8 mouse cellular contexts compared by ENCODE assay signal in the genomic region with DNA sequence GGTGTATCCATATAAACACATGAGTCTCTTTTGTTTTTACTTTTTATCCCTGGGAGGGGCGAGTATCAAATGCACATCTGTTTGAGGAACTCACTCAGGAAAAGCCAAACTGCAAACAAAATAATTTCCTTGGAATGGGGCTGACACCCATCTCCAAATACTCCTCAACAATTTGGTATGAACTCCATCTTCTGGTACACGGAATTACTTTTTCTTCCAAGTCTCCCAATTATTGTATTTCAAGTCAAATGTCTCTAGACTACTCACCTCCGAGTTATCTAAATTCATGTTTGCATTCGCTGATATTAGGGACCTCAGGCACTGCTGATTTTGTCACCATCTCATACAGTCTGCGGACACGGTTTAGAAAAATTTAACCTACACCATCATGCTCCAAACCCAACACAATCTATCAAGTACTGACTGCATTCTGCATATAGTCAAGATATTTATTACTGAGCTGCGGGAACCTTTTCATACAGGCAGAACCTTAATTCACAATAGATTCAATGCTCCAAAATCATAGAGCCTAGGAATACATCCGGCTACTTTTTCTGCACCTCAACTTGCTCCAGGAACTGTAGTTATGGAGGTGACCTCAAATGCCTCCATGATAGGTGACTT. TPM values are rescaled to one million over a fixed set of nuclear protein-coding genes. Genes with fewer than 3 reads are reported as not detected.
DNase-seq lines count a peak whose midpoint lies in the region; ATAC-seq and TF ChIP-seq lines count a peak whose summit lies in the region.

No protein-coding gene starts in this region.

- no peak for TF ChIP-seq CTCF in heart, adult 2 months (IDR thresholded peaks at IDR 0.05)
- no peak for TF ChIP-seq CTCF in C2C12 (IDR thresholded peaks at IDR 0.05; ENCODE audit: control insufficient read depth, insufficient read depth, insufficient read length)
- TF ChIP-seq CTCF in liver, embryonic 14.5 days (IDR thresholded peaks at IDR 0.05; ENCODE audit: low read depth), result no peak

- peaks cover 14% of the 10 kb centered on the region for H3K36me3 ChIP-seq in heart, adult 2 months (ENCODE audit: control insufficient read depth, insufficient read depth, low read length)
- H3K36me3 ChIP-seq in C2C12 (ENCODE audit: control insufficient read depth, insufficient read depth), result peaks cover 10% of the 10 kb centered on the region
- H3K36me3 ChIP-seq in forebrain, embryonic 11.5 days (ENCODE audit: control insufficient read depth, insufficient read depth, low read length), result no peaks in the 10 kb centered on the region
- no peaks in the 10 kb centered on the region for H3K36me3 ChIP-seq in liver, embryonic 14.5 days (replicated peaks; ENCODE audit: control insufficient read depth, insufficient read depth, low read depth)

- WGBS in heart, adult 2 months, result 6% methylated on average over 8 of the region's 8 CpGs
- 35% methylated on average over 8 of the region's 8 CpGs for WGBS in forebrain, embryonic 11.5 days
- WGBS in liver, embryonic 14.5 days (ENCODE audit: insufficient replicate concordance), result 10% methylated on average over 8 of the region's 8 CpGs

- no peaks in the 10 kb centered on the region for H3K9me3 ChIP-seq in forebrain, embryonic 11.5 days (ENCODE audit: control insufficient read depth, low read length)
- H3K9me3 ChIP-seq in liver, embryonic 14.5 days (ENCODE audit: control insufficient read depth, low read length), result no peaks in the 10 kb centered on the region

- peaks cover 4% of the 10 kb centered on the region for H3K4me1 ChIP-seq in heart, adult 2 months (ENCODE audit: control insufficient read depth, insufficient read depth, low read length)
- no peaks in the 10 kb centered on the region for H3K4me1 ChIP-seq in forebrain, embryonic 11.5 days (replicated peaks; ENCODE audit: control insufficient read depth, insufficient read depth, low read length)
- H3K4me1 ChIP-seq in liver, embryonic 14.5 days (replicated peaks; ENCODE audit: control insufficient read depth in 2 of 2, insufficient read depth in 2 of 2, low read length in 1 of 2), result peaks cover 9 to 12% of the 10 kb centered on the region in 2 experiments

- no peak for TF ChIP-seq EP300 in heart, adult 2 months (IDR thresholded peaks at IDR 0.05; ENCODE audit: insufficient read depth, low read depth, low read length)
- TF ChIP-seq EP300 in liver, embryonic 14.5 days (IDR thresholded peaks at IDR 0.05; ENCODE audit: low read depth), result no peak

- peak overlapping the region; percentile 72 for H3ac ChIP-seq in C2C12 (ENCODE audit: control insufficient read depth, insufficient read length, low read depth)

- H3K79me3 ChIP-seq in C2C12 (ENCODE audit: low read depth), result peaks cover 77% of the 10 kb centered on the region

- H3K27me3 ChIP-seq in heart, adult 2 months (ENCODE audit: control insufficient read depth, insufficient read depth, low read length), result no peaks in the 10 kb centered on the region
- no peaks in the 10 kb centered on the region for H3K27me3 ChIP-seq in C2C12 (ENCODE audit: control insufficient read depth, insufficient read depth, insufficient read length)
- no peaks in the 10 kb centered on the region for H3K27me3 ChIP-seq in forebrain, embryonic 11.5 days (ENCODE audit: control insufficient read depth, insufficient read depth, low read length)
- no peaks in the 10 kb centered on the region for H3K27me3 ChIP-seq in liver, embryonic 14.5 days (ENCODE audit: control insufficient read depth, insufficient read depth, low read length)

- H3K79me2 ChIP-seq in heart, adult 2 months (replicated peaks; ENCODE audit: control insufficient read depth, insufficient read depth, low read length), result peaks cover 5% of the 10 kb centered on the region; the same call in 1 of the 2 replicates
- H3K79me2 ChIP-seq in C2C12 (ENCODE audit: control insufficient read depth, insufficient read depth), result peaks cover 95% of the 10 kb centered on the region

- H3K9ac ChIP-seq in heart, adult 2 months (ENCODE audit: low read depth, low read length), result peak overlapping the region; percentile 84
- H3K9ac ChIP-seq in forebrain, embryonic 11.5 days (ENCODE audit: low read length), result peak overlapping the region; percentile 86
- peak overlapping the region; percentile 89 for H3K9ac ChIP-seq in liver, embryonic 14.5 days (replicated peaks)

- no peak for DNase-seq in heart, adult 2 months
- no peak for DNase-seq in heart, adult 8-10 months (ENCODE audit: low spot score)
- no peak for DNase-seq in forebrain, embryonic 11.5 days (ENCODE audit: low spot score)
- DNase-seq in liver, embryonic 14.5 days (ENCODE audit: low read depth in 3 of 3, low spot score in 3 of 3), result no peak
- DNase-seq in right cerebral cortex, postnatal 4 days, result no peak
- DNase-seq in retina, embryonic 14.5 days (ENCODE audit: low spot score), result no peak
- DNase-seq in cerebellum, postnatal 14 days, result no peak

- peak overlapping the region; percentile 74 for H3K4me3 ChIP-seq in heart, adult 2 months
- peak overlapping the region; percentile 64 for H3K4me3 ChIP-seq in C2C12 (ENCODE audit: insufficient read depth, poor library complexity, severe bottlenecking)
- H3K4me3 ChIP-seq in forebrain, embryonic 11.5 days (ENCODE audit: low read depth, low read length), result peak overlapping the region; percentile 70
- H3K4me3 ChIP-seq in liver, embryonic 14.5 days (ENCODE audit: insufficient read depth in 1 of 2, low read depth in 2 of 2, low read length in 2 of 2), result peak overlapping the region; percentile 81 to 90

- no peak for ATAC-seq in forebrain, embryonic 11.5 days (replicated peaks; ENCODE audit: low FRiP score)
- ATAC-seq in liver, embryonic 14.5 days (ENCODE audit: insufficient read depth), result no peak

- peak overlapping the region; percentile 52 for H3K4me2 ChIP-seq in forebrain, embryonic 11.5 days (ENCODE audit: low read depth, low read length, severe bottlenecking)
- peak overlapping the region; percentile 90 for H3K4me2 ChIP-seq in liver, embryonic 14.5 days (ENCODE audit: low read depth)

- TF ChIP-seq POLR2A in heart, adult 2 months (IDR thresholded peaks at IDR 0.05; ENCODE audit: insufficient read depth, low read depth, low read length), result no peak

- intact Hi-C loops in heart, adult 2 months (cut with DNase I), result loop anchor here (2.0 to 5.0 kb wide), 2 partner anchors 20 to 175 kb away; no protein-coding TSS in a partner anchor

- H3K27ac ChIP-seq in heart, adult 2 months, result peak overlapping the region; percentile 97
- H3K27ac ChIP-seq in forebrain, embryonic 11.5 days (ENCODE audit: low read depth, low read length), result peak overlapping the region; percentile 85
- peak overlapping the region; percentile 83 for H3K27ac ChIP-seq in liver, embryonic 14.5 days

TF ChIP-seq in C2C12, 6 proteins besides CTCF, POLR2A, EP300 and RAD21:
- no peak for TF ChIP-seq MYOG (IDR thresholded peaks at IDR 0.05; ENCODE audit: control insufficient read depth, extremely low read depth, insufficient read length)
- no peak for TF ChIP-seq MYOD1 (IDR thresholded peaks at IDR 0.05; ENCODE audit: control insufficient read depth, insufficient read length, low read depth)
- no peak for TF ChIP-seq FOSL1 (IDR thresholded peaks at IDR 0.05; ENCODE audit: insufficient read depth, low read length, poor library complexity, severe bottlenecking)
- TF ChIP-seq MAX (IDR thresholded peaks at IDR 0.05), result no peak
- no peak for TF ChIP-seq CEBPB (IDR thresholded peaks at IDR 0.05; ENCODE audit: low read depth)
- no peak for TF ChIP-seq USF1 (IDR thresholded peaks at IDR 0.05; ENCODE audit: low read depth)

RNA-seq across cellular contexts. Expression of gene Cisd2, which starts 1.4 kb away (rescaled TPM):
- total RNA-seq in heart, adult 2 months (2021), result 10 to 100 TPM; 47.1 to 55.0 TPM
- 20.6 and 31.4 TPM in 2 replicates for polyA plus RNA-seq in heart, adult 2 months (2012; rRNA removed)
- total RNA-seq in heart, adult 8-10 months (2022), result 10 to 100 TPM; 45.0 to 53.5 (median 50.7) TPM
- 17.0 TPM for polyA plus RNA-seq in C2C12 (2012; fragmentation: generic; extraction: Trizol)
- polyA plus RNA-seq in forebrain, embryonic 11.5 days (2014; fragmentation: Nextera tagmentation; extraction: Ambion mirVana), result 86.3 and 99.7 TPM in 2 replicates
- polyA plus RNA-seq in liver, embryonic 14.5 days (2012; rRNA removed), result 10.3 and 16.5 TPM in 2 replicates
- polyA plus RNA-seq in liver, embryonic 14.5 days (2014; fragmentation: Nextera tagmentation; extraction: Ambion mirVana), result 22.3 and 23.8 TPM in 2 replicates

RNA-seq across cellular contexts. Expression of gene Ube2d3, which starts 15.6 kb away (rescaled TPM):
- 100 to 1,000 TPM; 357 to 416 TPM for total RNA-seq in heart, adult 2 months (2021)
- 285 and 532 TPM in 2 replicates for polyA plus RNA-seq in heart, adult 2 months (2012; rRNA removed)
- 100 to 1,000 TPM; 333 to 393 (median 350) TPM for total RNA-seq in heart, adult 8-10 months (2022)
- 261 TPM for polyA plus RNA-seq in C2C12 (2012; fragmentation: generic; extraction: Trizol)
- 621 and 646 TPM in 2 replicates for polyA plus RNA-seq in forebrain, embryonic 11.5 days (2014; fragmentation: Nextera tagmentation; extraction: Ambion mirVana)
- 104 and 112 TPM in 2 replicates for polyA plus RNA-seq in liver, embryonic 14.5 days (2012; rRNA removed)
- 246 and 266 TPM in 2 replicates for polyA plus RNA-seq in liver, embryonic 14.5 days (2014; fragmentation: Nextera tagmentation; extraction: Ambion mirVana)
